Mouse (Mus musculus) brain, embryonic 14.5 days (tissue): ENCODE measurements around the gene Ube2m.

Experiments
- CTCF ChIP-seq: fragments of 200-500 bp; IDR thresholded peaks from 2 replicates; pipeline ENCODE4 v1.5.1; 2012; ENCODE audit warnings: inconsistent platforms, mild to moderate bottlenecking, moderate library complexity, borderline replicate concordance; ENCODE audit not compliant: insufficient read depth, insufficient read length; ENCODE audit errors: extremely low read depth
- POLR2A ChIP-seq: fragments of 200-500 bp; IDR thresholded peaks from 2 replicates; pipeline ENCODE4 v1.6.1; 2012; ENCODE audit warnings: mild to moderate bottlenecking, inconsistent platforms, borderline replicate concordance; ENCODE audit not compliant: poor library complexity, insufficient read depth, insufficient read length, severe bottlenecking; ENCODE audit errors: extremely low read depth

GRCm38 (mm10) chr7:13042511-13042910, 4.4 kb upstream of the Ube2m start:
- TF ChIP-seq POLR2A, result no peak
- no peak for TF ChIP-seq CTCF
